Mouse (Mus musculus) embryonic facial prominence, embryonic 15.5 days (tissue): ENCODE results near the gene Hist2h3c1. TPM values are rescaled to one million over a fixed set of nuclear protein-coding genes. Genes with fewer than 3 reads are reported as not detected.
"Not testable (repeated sequence)": the region's sequence is repeated elsewhere in the genome, so short reads cannot be mapped to it uniquely, and the experiment has no call there.

ENCODE experiments used
- ATAC-seq: fragments of 200-750 bp; cut with Nextera tagmentation; 2 replicates; pipeline ENCODE4 v1.8.0; 2017; ENCODE audit warnings: low read depth, moderate TSS enrichment; ENCODE audit not compliant: insufficient number of reproducible peaks, low FRiP score, low TSS enrichment
- H3K27ac ChIP-seq: fragments of 300-500 bp; sonication (generic); replicated peaks from 2 replicates; pipeline ENCODE4 v1.5.1; 2015; ENCODE audit warnings: mild to moderate bottlenecking, inconsistent platforms
- H3K27me3 ChIP-seq: fragments of 300-500 bp; sonication (generic); 2 replicates; pipeline ENCODE4 v1.6.1; 2015; ENCODE audit warnings: inconsistent platforms
- H3K36me3 ChIP-seq: fragments of 300-500 bp; sonication (generic); 2 replicates; pipeline ENCODE4 v1.6.1; 2015; ENCODE audit warnings: mild to moderate bottlenecking, inconsistent platforms
- H3K4me1 ChIP-seq: fragments of 300-500 bp; sonication (generic); 2 replicates; pipeline ENCODE4 v1.6.1; 2015; ENCODE audit warnings: inconsistent platforms
- H3K4me2 ChIP-seq: fragments of 300-500 bp; sonication (generic); replicated peaks from 2 replicates; pipeline ENCODE4 v1.6.1; 2015; ENCODE audit warnings: mild to moderate bottlenecking, inconsistent platforms
- H3K4me3 ChIP-seq: fragments of 300-500 bp; sonication (generic); replicated peaks from 2 replicates; pipeline ENCODE4 v1.5.1; 2015; ENCODE audit warnings: mild to moderate bottlenecking, inconsistent platforms
- H3K9ac ChIP-seq: fragments of 300-500 bp; sonication (generic); 2 replicates; pipeline ENCODE4 v1.6.1; 2015; ENCODE audit warnings: inconsistent platforms
- H3K9me3 ChIP-seq: fragments of 300-500 bp; sonication (generic); replicated peaks from 2 replicates; pipeline ENCODE4 v1.6.1; 2016; ENCODE audit warnings: inconsistent platforms
- WGBS: fragments of 180-500 bp; shearing (Covaris S2); methylation state at CpG from one replicate; pipeline ENCODE4 v1.1.7; 2015; 5-methylcytosine and 5-hydroxymethylcytosine counted together
- polyA plus RNA-seq: library from polyadenylated mRNA; unstranded; fragments of >200 nt; fragmentation: Nextera tagmentation; extraction: Ambion mirVana; gene quantifications from 2 replicates; pipeline ENCODE4 v1.2.1, GENCODE M21; 2015

Gene Hist2h3c1
- polyA plus RNA-seq, 1 experiment from 2014 or later: 1.6 TPM

DNA sequence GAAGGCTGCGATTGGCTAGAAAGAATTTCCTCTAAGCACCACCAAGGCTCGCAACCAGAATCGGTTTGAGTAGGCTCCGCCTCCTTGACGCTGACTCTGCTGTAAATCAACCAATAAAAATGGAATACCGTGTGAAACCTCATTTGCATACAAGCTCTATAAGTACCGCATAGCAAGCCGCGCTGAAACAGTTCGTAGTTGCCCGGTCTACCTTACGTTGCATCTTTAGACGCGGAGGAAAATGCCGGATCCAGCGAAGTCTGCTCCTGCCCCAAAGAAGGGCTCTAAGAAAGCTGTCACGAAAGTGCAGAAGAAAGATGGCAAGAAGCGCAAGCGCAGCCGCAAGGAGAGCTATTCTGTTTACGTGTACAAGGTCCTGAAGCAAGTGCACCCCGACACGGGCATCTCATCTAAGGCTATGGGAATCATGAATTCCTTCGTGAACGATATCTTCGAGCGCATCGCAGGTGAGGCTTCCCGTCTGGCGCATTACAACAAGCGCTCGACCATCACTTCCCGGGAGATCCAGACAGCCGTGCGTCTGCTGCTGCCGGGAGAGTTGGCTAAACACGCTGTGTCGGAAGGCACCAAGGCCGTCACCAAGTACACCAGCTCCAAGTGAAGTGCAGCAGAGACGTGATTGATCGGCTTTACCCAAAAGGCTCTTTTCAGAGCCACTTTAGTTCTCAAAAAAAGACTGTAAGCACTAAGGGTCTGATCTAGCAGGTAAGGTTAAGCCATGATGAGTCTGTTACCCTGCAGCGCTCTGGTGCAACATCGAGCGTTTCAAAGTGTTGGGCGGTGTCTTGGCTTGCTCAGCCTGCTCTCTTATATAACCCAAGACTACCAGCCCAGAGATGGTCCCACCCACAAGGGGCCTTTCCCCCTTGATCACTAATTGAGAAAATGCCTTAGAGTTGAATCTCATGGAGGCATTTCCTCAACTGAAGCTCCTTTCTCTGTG is 23.3 kb downstream of the Hist2h3c1 start, which contains the start of gene Hist2h2bb:
Gene Hist2h2bb (plus strand): TSS at position 242 of the 964 bp plus-strand sequence.
- Histone ChIP-seq H3K36me3 (no peaks in the 10 kb centered on the region), H3K9me3 (no peaks in the 10 kb centered on the region)
- ATAC-seq: peak; percentile 96

DNA sequence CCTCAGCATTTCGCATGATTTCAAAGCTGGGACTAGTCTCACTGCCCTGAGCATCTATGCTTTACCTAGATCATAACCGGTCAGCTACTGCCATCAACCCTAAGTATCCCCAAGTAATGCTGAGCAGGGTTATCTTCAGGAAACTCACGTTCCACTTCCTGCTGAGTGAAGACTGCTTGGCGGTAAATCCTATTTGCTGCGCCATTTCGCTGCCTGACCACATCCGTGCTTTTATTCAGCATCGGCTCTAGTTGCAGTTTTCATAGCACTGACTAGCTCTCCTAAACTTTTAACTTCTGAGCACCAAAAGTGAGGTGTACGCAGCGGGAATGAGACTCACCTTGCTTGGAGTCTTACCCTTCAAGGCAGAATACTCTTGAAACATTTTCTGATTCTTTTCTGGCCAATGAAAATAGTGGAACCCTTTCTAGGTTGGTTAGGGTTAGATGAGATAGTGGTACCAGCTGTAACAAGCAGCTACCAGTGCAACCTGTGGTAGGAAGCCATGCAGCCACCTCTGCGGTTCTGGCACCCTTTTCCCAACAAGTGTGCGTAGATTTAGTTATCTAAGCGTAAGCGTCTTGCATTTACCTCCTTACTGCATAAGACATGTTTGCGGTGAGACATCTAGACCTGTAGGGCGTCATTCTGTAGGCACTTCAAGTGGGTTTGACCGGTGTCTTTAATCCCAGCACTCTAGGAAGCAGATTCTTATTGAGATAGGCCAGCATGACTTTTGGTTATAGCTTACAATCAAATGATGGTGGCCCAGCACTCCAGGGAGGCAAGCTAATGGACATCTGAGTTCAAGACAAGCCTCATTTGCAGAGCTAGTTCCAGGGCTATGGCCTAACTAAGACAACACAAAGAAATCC is 27.3 kb downstream of the Hist2h3c1 start:
- peaks cover 15% of the 10 kb centered on the region for H3K4me1 ChIP-seq
- H3K4me2 ChIP-seq: no peak overlapping the region
- no peaks in the 10 kb centered on the region for H3K27me3 ChIP-seq
- no peaks in the 10 kb centered on the region for H3K9me3 ChIP-seq
- no peak overlapping the region for H3K27ac ChIP-seq
- H3K4me3 ChIP-seq: no peak overlapping the region
- H3K9ac ChIP-seq: no peak overlapping the region
- no peak for ATAC-seq
- WGBS: 87% methylated on average over 17 of the region's 17 CpGs
- no peaks in the 10 kb centered on the region for H3K36me3 ChIP-seq

More for the DNA sequence above, 23.3 kb downstream of the Hist2h3c1 start, which contains the start of gene Hist2h2bb:
- peak within 1 kb of the TSS; percentile 85 for H3K4me2 ChIP-seq
- H3K4me3 ChIP-seq: peak within 1 kb of the TSS; percentile 57
- peaks cover 13% of the 10 kb centered on the region for H3K4me1 ChIP-seq
- peak within 1 kb of the TSS; percentile 57 for H3K9ac ChIP-seq
- peak within 1 kb of the TSS; percentile 96 for H3K27ac ChIP-seq
- WGBS: under 1% methylated on average over 45 of the region's 45 CpGs
- H3K27me3 ChIP-seq: no peaks in the 10 kb centered on the region

DNA sequence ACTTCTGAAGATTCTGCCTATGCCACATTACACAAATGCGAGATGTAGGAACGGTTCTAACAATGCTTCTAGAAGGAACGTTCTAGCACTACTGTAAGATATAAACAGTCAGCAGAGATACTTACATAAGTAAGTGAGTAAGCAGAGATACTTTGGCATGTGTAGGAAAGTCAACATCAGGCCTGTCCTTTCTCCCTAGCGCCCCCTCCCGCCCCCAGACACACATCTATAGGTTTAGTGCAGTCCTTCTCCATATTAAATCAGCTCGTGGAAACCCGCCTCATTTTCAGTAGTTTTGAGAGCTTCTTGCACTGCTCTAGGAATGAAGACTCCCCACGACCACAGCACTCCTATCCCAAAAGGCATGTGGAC is 30.9 kb downstream of the Hist2h3c1 start:
- Histone ChIP-seq H3K27me3 (no peaks in the 10 kb centered on the region), H3K27ac (peak overlapping the region; percentile 93), H3K9ac (peak overlapping the region; percentile 50), H3K4me3 (peak overlapping the region; percentile 56), H3K4me1 (peaks cover 12% of the 10 kb centered on the region), H3K4me2 (peak overlapping the region; percentile 91), H3K9me3 (no peaks in the 10 kb centered on the region), H3K36me3 (no peaks in the 10 kb centered on the region)
- 0 out of 2 replicates have a peak, but pooled peaks have one; percentile 45 for ATAC-seq
- WGBS: 13% methylated on average over 8 of the region's 8 CpGs

DNA sequence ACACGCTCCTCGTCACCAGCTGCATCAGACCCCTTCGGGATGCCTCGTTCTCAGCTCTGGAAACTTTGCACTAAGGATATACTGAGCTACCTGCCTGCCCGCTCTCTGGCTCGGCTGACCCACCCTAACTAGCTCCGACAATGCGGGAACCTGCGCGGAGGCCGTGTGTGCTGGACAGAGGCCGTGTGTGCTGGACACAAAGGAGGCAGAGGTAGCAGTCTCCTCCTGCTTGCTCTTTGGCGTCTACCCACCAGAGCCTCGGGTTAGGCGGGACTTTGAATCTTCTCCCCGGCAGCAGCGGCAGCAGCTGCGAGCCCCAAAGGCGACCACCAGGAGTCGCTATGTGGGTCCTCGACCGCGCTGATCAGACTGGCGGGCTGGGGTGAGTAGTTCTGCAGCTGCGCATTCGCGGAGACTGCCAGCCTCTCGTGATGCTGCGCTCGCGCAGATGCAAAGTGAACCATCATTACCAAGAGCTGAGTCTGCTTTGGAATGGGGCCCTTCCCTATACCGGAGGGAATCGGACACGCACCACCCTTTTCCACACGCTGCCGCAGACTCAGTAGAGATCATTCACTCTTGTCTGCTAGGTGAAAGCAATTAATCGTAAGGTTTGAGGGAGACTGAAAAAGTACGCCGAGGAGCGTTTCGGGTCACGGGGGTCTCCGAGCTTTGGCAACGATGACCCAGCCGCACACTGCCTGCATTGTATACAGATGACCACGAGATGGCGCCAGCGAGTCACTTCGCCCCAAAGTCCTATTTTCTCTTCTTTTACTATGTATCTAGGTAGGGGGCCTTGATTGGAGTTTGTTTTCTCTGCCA is 31.5 kb downstream of the Hist2h3c1 start:
- peak overlapping the region; percentile 91 for H3K4me2 ChIP-seq
- peaks cover 12% of the 10 kb centered on the region for H3K4me1 ChIP-seq
- peak overlapping the region; percentile 93 for H3K27ac ChIP-seq
- no peaks in the 10 kb centered on the region for H3K36me3 ChIP-seq
- peaks cover 3% of the 10 kb centered on the region; the same call in 1 of the 2 replicates for H3K27me3 ChIP-seq
- peak overlapping the region; percentile 50 for H3K9ac ChIP-seq
- peak; percentile 94 for ATAC-seq
- under 1% methylated on average over 49 of the region's 49 CpGs for WGBS
- H3K4me3 ChIP-seq: peak overlapping the region; percentile 56
- no peaks in the 10 kb centered on the region for H3K9me3 ChIP-seq

DNA sequence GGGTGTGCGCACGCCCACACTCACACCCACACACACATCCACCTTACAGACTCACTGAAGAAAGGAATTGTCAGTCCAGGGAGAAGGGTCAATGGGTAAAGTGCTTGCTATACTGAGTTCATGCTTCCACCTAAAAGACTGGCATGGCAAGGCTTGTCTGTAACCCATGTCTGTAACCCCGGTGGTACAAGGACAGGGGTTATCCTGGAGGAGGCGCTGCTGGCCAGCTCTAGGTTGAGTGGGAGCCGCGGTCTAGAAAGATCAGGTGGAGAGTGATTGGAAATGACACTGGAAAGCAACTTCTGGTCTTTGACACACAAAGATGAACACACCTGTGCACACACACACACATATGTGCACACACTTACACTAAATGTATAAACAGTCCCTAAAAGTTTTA is 34.2 kb downstream of the Hist2h3c1 start:
- no peak overlapping the region for H3K9ac ChIP-seq
- no peak overlapping the region for H3K4me2 ChIP-seq
- no peak overlapping the region for H3K27ac ChIP-seq
- 51% methylated on average over 6 of the region's 6 CpGs for WGBS
- H3K9me3 ChIP-seq: no peaks in the 10 kb centered on the region
- ATAC-seq: no peak
- H3K27me3 ChIP-seq: peaks cover 14% of the 10 kb centered on the region
- H3K4me3 ChIP-seq: no peak overlapping the region
- no peaks in the 10 kb centered on the region for H3K36me3 ChIP-seq
- peaks cover 20% of the 10 kb centered on the region for H3K4me1 ChIP-seq

DNA sequence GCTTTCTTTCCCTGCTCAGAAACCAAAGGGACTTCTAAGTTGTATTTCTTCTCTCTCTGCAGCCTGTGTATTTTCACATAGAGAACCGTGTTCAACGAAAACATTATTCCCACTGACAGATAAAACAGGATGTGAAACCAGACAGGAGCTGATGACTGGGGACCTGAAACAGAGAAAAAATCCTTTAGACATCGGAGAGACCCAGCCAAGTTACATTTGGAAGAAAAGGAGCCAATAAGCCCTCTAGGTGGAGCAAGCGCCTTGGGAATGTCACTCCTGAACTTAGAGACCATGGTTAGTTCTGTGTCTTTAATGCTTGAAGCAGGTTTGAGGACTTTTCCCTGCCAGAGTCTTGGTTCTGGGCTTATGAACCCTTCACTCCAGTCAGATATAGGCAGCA is 38.0 kb downstream of the Hist2h3c1 start:
- Histone ChIP-seq H3K27ac (no peak overlapping the region), H3K4me3 (no peak overlapping the region), H3K27me3 (peaks cover 14% of the 10 kb centered on the region), H3K36me3 (no peaks in the 10 kb centered on the region), H3K4me2 (0 out of 2 replicates have a peak overlapping the region, but pooled peaks have one; percentile 17), H3K9me3 (no peaks in the 10 kb centered on the region), H3K4me1 (peaks cover 9% of the 10 kb centered on the region; the same call in 1 of the 2 replicates), H3K9ac (no peak overlapping the region)
- no peak for ATAC-seq
- WGBS: 16% methylated on average over 4 of the region's 4 CpGs

DNA sequence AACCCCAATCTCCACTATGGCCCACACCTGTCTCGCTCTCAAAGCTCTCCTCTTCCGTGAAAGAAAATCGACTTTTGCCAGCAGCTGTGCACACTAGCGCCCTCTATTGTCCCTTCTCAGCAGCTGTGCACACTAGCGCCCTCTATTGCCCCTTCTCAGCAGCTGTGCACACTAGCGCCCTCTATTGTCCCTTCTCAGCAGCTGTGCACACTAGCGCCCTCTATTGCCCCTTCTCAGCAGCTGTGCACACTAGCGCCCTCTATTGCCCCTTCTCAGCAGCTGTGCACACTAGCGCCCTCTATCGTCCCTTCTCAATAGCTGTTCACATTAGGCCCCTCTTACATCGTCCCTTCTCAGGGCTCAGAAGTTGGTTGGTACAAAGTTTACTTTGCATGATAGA is 40.8 kb downstream of the Hist2h3c1 start:
- H3K4me2 ChIP-seq, H3K4me1 ChIP-seq, ATAC-seq, H3K36me3 ChIP-seq, H3K9ac ChIP-seq, H3K4me3 ChIP-seq, H3K27ac ChIP-seq, H3K9me3 ChIP-seq: not testable (repeated sequence)
- H3K27me3 ChIP-seq: peaks cover 14% of the 10 kb centered on the region
- WGBS: 88% methylated on average over 11 of the region's 11 CpGs

DNA sequence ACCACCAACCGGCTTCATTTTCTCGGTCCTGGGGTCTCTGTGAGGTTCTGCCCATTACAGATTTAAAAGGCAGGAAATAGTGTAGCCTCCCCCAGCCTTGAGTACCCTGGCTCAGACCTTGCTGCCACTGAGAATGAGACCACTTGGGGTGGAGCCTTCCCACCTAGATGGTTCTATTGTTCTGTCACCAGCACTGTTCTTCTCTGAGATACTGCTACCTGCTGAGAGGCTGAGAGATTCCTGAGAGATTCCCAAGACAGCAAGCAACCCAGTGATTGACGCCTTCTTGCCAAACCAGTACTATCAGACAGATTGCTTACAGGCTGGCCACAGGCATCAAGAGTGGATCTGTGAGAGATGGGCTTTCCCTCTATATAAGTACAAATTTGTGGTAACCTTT is 42.7 kb downstream of the Hist2h3c1 start:
- no peaks in the 10 kb centered on the region for H3K9me3 ChIP-seq
- H3K27ac ChIP-seq: no peak overlapping the region
- 69% methylated on average over 3 of the region's 3 CpGs for WGBS
- 0 out of 2 replicates have a peak, but pooled peaks cover 2% of the 10 kb centered on the region for H3K4me1 ChIP-seq
- H3K9ac ChIP-seq: no peak overlapping the region
- no peaks in the 10 kb centered on the region for H3K36me3 ChIP-seq
- H3K27me3 ChIP-seq: no peaks in the 10 kb centered on the region
- no peak overlapping the region for H3K4me3 ChIP-seq
- no peak overlapping the region for H3K4me2 ChIP-seq
- no peak for ATAC-seq

DNA sequence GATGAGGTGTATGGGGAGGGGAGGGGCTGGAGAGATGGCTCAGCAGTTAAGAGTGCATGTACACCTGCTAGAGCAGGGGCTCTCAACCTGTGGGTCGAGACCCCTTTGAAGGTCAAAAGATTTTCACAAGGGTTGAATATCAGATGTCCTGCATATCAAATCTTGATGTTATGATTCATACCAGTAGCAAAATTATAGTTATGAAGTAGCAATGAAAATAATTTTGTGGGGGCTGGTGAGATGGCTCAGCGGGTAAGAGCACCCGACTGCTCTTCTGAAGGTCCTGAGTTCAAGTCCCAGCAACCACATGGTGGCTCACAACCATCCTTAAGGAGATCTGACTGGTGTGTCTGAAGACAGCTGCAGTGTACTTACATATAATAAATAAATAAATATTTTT is 44.2 kb downstream of the Hist2h3c1 start:
- H3K4me1 ChIP-seq, H3K4me3 ChIP-seq, H3K4me2 ChIP-seq, H3K9me3 ChIP-seq, H3K27ac ChIP-seq, H3K36me3 ChIP-seq, H3K9ac ChIP-seq, H3K27me3 ChIP-seq, ATAC-seq: not testable (repeated sequence)
- 88% methylated on average over 3 of the region's 3 CpGs for WGBS

DNA sequence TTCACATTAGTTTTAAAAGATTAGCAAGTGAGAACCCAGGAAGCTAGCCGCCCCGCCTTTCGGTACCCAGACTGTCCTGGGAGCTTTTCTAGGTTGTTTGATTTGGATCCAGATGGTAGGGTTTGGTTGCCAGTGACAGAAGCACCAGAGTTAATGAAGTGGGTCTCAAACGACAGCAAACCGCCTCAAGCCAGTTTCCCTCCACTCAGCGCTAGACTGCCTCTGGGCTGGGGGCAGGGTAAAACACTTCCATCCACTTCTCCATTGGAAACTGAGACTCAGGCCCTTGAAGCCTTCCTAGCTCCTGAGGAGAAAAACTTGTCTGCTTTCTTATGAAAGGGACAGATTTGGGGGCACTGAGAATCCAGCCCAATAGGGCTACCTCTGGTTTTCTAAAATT is 46.2 kb downstream of the Hist2h3c1 start:
- Histone ChIP-seq H3K4me2 (no peak overlapping the region), H3K27ac (no peak overlapping the region), H3K9ac (no peak overlapping the region), H3K27me3 (no peaks in the 10 kb centered on the region), H3K4me3 (no peak overlapping the region), H3K4me1 (no peaks in the 10 kb centered on the region), H3K9me3 (no peaks in the 10 kb centered on the region), H3K36me3 (no peaks in the 10 kb centered on the region)
- no peak for ATAC-seq
- WGBS: 48% methylated on average over 6 of the region's 6 CpGs
